ENCODE assay signal across 25 mouse cellular contexts in the genomic region with DNA sequence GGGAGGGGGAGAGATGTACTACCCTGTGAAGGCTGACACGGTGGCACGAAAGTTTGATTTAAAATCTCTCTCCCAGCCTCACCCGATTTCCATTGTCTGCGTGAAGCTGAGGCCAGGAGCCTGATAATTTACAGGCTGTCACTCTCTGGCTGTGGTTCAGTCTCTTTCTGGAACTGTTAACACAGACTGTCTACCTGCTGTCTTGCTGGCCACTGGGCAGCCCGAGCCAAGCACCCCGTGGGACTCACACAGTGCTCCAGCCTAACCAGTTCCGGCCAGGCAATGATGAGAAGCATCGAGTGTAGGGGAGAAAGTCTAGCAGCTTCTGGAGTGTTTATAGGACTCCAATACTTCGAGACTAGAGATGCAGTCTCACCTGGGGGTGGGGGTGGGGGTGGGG. TPM values are rescaled to one million over a fixed set of nuclear protein-coding genes. Genes with fewer than 3 reads are reported as not detected.
DNase-seq lines count a peak whose midpoint lies in the region; ATAC-seq lines count a peak whose summit lies in the region.
"Had no signal": no experiment of that assay in that cellular context is flagged by ENCODE, and none has a peak within 500 bp of the region (broad histone marks: within the 10 kb centered on the region; RNA-seq: fewer than 3 reads in every experiment).

No protein-coding gene starts in this region.

- H3K36me3 ChIP-seq in midbrain, embryonic 10.5 days: no peaks in the 10 kb centered on the region
- H3K36me3 ChIP-seq in midbrain, embryonic 14.5 days (ENCODE audit: control insufficient read depth, insufficient read depth, low read length): no peaks in the 10 kb centered on the region
- H3K36me3 ChIP-seq in neural tube, embryonic 15.5 days: no peaks in the 10 kb centered on the region

- 0 out of 2 replicates have a peak overlapping the region, but pooled peaks have one; percentile 55 for H3K27ac ChIP-seq in midbrain, embryonic 10.5 days (replicated peaks)
- H3K27ac ChIP-seq in midbrain, embryonic 14.5 days (replicated peaks; ENCODE audit: low read depth, low read length): no peak overlapping the region
- no peak overlapping the region for H3K27ac ChIP-seq in neural tube, embryonic 15.5 days (replicated peaks)
- H3K27ac ChIP-seq: layer of hippocampus, adult 2 months had no signal

- no peak overlapping the region for H3K9ac ChIP-seq in midbrain, embryonic 14.5 days (replicated peaks; ENCODE audit: low read length)
- no peak overlapping the region for H3K9ac ChIP-seq in neural tube, embryonic 15.5 days (replicated peaks)

- H3K9me3 ChIP-seq in midbrain, embryonic 10.5 days (replicated peaks): 0 out of 2 replicates have a peak, but pooled peaks cover 3% of the 10 kb centered on the region
- H3K9me3 ChIP-seq in midbrain, embryonic 14.5 days (ENCODE audit: control insufficient read depth, low read length): no peaks in the 10 kb centered on the region
- no peaks in the 10 kb centered on the region for H3K9me3 ChIP-seq in neural tube, embryonic 15.5 days (replicated peaks)

- no peaks in the 10 kb centered on the region for H3K27me3 ChIP-seq in midbrain, embryonic 10.5 days (ENCODE audit: low read depth, poor library complexity, severe bottlenecking)
- H3K27me3 ChIP-seq in midbrain, embryonic 14.5 days (ENCODE audit: control insufficient read depth, insufficient read depth, low read length): no peaks in the 10 kb centered on the region
- H3K27me3 ChIP-seq in neural tube, embryonic 15.5 days (replicated peaks): no peaks in the 10 kb centered on the region

- no peak for ATAC-seq in midbrain, embryonic 14.5 days (ENCODE audit: low FRiP score, low TSS enrichment)
- ATAC-seq in neural tube, embryonic 15.5 days (ENCODE audit: low FRiP score): peak; percentile 56; the same call in 1 of the 2 replicates
- ATAC-seq: forebrain, embryonic 14.5 days; inflammation-experienced regulatory T-cells, adult 6 months had no signal

- 88% methylated on average over 9 of the region's 9 CpGs for WGBS in midbrain, embryonic 10.5 days
- 85% methylated on average over 9 of the region's 9 CpGs for WGBS in midbrain, embryonic 14.5 days
- 41% methylated on average over 9 of the region's 9 CpGs for WGBS in neural tube, embryonic 15.5 days

- peaks cover 14% of the 10 kb centered on the region for H3K4me1 ChIP-seq in midbrain, embryonic 10.5 days
- no peaks in the 10 kb centered on the region for H3K4me1 ChIP-seq in midbrain, embryonic 14.5 days (ENCODE audit: control insufficient read depth, insufficient read depth, low read length)
- H3K4me1 ChIP-seq in neural tube, embryonic 15.5 days: peaks cover 14% of the 10 kb centered on the region
- H3K4me1 ChIP-seq: megakaryocyte, embryonic 14.5 days had no signal

- DNase-seq in heart, adult 11 months: peak; percentile 61
- DNase-seq in heart, postnatal 10 days: no peak
- no peak for DNase-seq in midbrain, embryonic 10.5 days (ENCODE audit: low spot score)
- DNase-seq in midbrain, embryonic 14.5 days: no peak
- peak; percentile 72 for DNase-seq in cerebellum, adult 9-11 months
- no peak for DNase-seq in gastrocnemius, adult 18-20 months (ENCODE audit: low spot score)
- no peak for DNase-seq in adipocyte (ENCODE audit: low spot score)
- DNase-seq: adrenal gland, adult 8-10 months; gastrocnemius, postnatal 36 days; heart, postnatal 14 days; kidney, adult 8-10 months; kidney, postnatal 14 days; lung, adult 18-20 months; lung, postnatal 14 days; thymus, postnatal 36 days had no signal

- no peak overlapping the region for H3K4me2 ChIP-seq in midbrain, embryonic 14.5 days (ENCODE audit: low read length)
- H3K4me2 ChIP-seq in neural tube, embryonic 15.5 days: no peak overlapping the region
- H3K4me2 ChIP-seq: heart, embryonic 11.5 days; liver, embryonic 11.5 days had no signal

- intact Hi-C loops in heart, postnatal 10 days (cut with DNase I): no loop called here

- H3K4me3 ChIP-seq in midbrain, embryonic 10.5 days: no peak overlapping the region
- H3K4me3 ChIP-seq in midbrain, embryonic 14.5 days (replicated peaks; ENCODE audit: low read depth, low read length): no peak overlapping the region
- H3K4me3 ChIP-seq in neural tube, embryonic 15.5 days (replicated peaks): no peak overlapping the region
- H3K4me3 ChIP-seq: erythroblast, embryonic 14.5 days; layer of hippocampus, adult 2 months; megakaryocyte, embryonic 14.5 days had no signal

RNA-seq across cellular contexts. Expression of gene Pcare, which starts 6.6 kb away (rescaled TPM):
- total RNA-seq in heart, postnatal 10 days (2021): under 1 TPM; 0.57 to 0.77 TPM
- polyA plus RNA-seq in midbrain, embryonic 10.5 days (2016; fragmentation: Nextera tagmentation; extraction: Ambion mirVana): not detected in 2 replicates
- polyA plus RNA-seq in midbrain, embryonic 14.5 days (2014; fragmentation: Nextera tagmentation; extraction: Ambion mirVana): not detected in 2 replicates
- polyA plus RNA-seq in neural tube, embryonic 15.5 days (2015; fragmentation: Nextera tagmentation; extraction: Ambion mirVana): not detected in 2 replicates
- total RNA-seq in gastrocnemius, adult 18-20 months (2021): under 1 TPM in 1 of 2 experiments, not detected in 1; 0.05 TPM
- total RNA-seq: adrenal gland, adult 8-10 months; gastrocnemius, postnatal 36 days had no signal
- polyA plus RNA-seq: embryonic facial prominence, embryonic 11.5 days; erythroblast, embryonic 14.5 days; forebrain, embryonic 14.5 days; heart, embryonic 11.5 days; inflammation-experienced regulatory T-cells, adult 6 months; liver, embryonic 11.5 days; neural tube, embryonic 11.5 days had no signal

RNA-seq across cellular contexts. Expression of gene Clip4, which starts 22.2 kb away (rescaled TPM):
- total RNA-seq in heart, postnatal 10 days (2021): 100 to 1,000 TPM; 164 TPM
- 4.4 and 4.5 TPM in 2 replicates for polyA plus RNA-seq in midbrain, embryonic 10.5 days (2016; fragmentation: Nextera tagmentation; extraction: Ambion mirVana)
- polyA plus RNA-seq in midbrain, embryonic 14.5 days (2014; fragmentation: Nextera tagmentation; extraction: Ambion mirVana): 12.2 and 15.8 TPM in 2 replicates
- 18.1 and 19.3 TPM in 2 replicates for polyA plus RNA-seq in neural tube, embryonic 15.5 days (2015; fragmentation: Nextera tagmentation; extraction: Ambion mirVana)
- total RNA-seq in gastrocnemius, adult 18-20 months (2021): 100 to 1,000 TPM; 138 to 152 TPM
- polyA plus RNA-seq: erythroblast, embryonic 14.5 days had no signal

Comparison
In these comparisons a context has a peak if more than half of its experiments do, and no peak if none do; other contexts are left out.
1. DNase-seq: peak in heart, adult 11 months (single experiment) and cerebellum, adult 9-11 months (single experiment); none in heart, postnatal 10 days (0 of 2), midbrain, embryonic 10.5 days (single experiment), midbrain, embryonic 14.5 days (single experiment), gastrocnemius, adult 18-20 months (single experiment) and adipocyte (single experiment).